Mouse (Mus musculus): ENCODE data around the gene Fes. TPM values are rescaled to one million over a fixed set of nuclear protein-coding genes. Genes with fewer than 3 reads are reported as not detected.

Fes gene
- total and polyA plus RNA-seq, 2 experiments: 4.6 to 9.6 TPM

DNA sequence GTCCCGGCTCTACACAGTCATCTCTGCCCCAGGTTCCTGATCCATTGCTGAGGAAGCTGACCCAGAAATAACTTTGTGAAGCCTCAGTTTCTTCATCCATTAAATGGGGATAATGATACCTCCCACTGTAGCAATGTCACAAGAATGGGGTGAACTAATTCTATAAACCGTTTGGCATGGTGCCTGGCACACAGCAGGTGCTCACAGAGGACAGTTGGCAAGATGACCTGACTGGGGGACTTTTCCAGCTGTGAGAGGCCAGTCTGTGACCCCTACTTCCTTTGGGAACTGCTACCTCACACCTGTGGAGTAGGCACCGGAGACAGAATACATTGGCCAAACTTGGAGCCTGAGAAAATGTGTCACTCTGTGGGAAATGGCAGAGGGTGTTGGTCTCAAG, 30.3 kb upstream of the Fes start:
- Histone ChIP-seq H3K4me1 (ENCODE audit: control insufficient read depth, insufficient read depth, low read length) (peaks cover 27% of the 10 kb centered on the region), H3K27me3 (ENCODE audit: control insufficient read depth, insufficient read depth, low read length) (no peaks in the 10 kb centered on the region), H3K27ac (replicated peaks; ENCODE audit: insufficient read depth, low read depth, low read length) (peak overlapping the region; percentile 74), H3K36me3 (ENCODE audit: control insufficient read depth, insufficient read depth, low read length) (no peaks in the 10 kb centered on the region), H3K4me3 (ENCODE audit: insufficient read depth, low read depth, low read length) (no peak overlapping the region), H3K79me2 (ENCODE audit: control insufficient read depth, insufficient read depth, low read length) (no peaks in the 10 kb centered on the region), H3K9ac (ENCODE audit: low read depth, low read length) (no peak overlapping the region)
- TF ChIP-seq CTCF (IDR thresholded peaks at IDR 0.05; ENCODE audit: low read depth, low read length) (no peak), POLR2A (IDR thresholded peaks at IDR 0.05; ENCODE audit: extremely low read depth, insufficient read depth, low read length) (no peak)
- DNase-seq (ENCODE audit: extremely low read depth, low read depth, low spot score): peak; percentile 65
- 56% methylated on average over 3 of the region's 3 CpGs for WGBS

DNA sequence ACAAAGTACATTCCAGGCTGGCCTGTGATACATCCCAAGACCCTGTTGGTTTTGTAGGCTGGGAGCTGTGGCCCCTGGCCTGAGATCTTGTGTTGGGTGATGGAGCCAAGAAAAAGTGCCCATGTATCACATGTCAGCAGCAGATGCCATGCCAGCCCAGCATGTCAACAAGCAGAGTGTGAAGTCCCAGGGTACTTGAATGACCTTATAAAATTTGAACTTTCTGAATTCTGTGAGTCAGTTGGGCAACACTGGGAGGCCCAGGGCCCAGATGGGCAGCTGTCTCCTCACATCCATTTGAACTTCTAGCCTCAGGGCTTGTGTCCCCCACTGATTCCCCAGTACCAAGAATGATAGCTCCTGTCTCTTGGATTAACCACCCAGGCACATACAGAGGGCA, 29.9 kb upstream of the Fes start:
- no peak for TF ChIP-seq CTCF (IDR thresholded peaks at IDR 0.05; ENCODE audit: low read depth, low read length)
- no peak for TF ChIP-seq POLR2A (IDR thresholded peaks at IDR 0.05; ENCODE audit: extremely low read depth, insufficient read depth, low read length)
- H3K9ac ChIP-seq (ENCODE audit: low read depth, low read length): no peak overlapping the region
- no peaks in the 10 kb centered on the region for H3K79me2 ChIP-seq (ENCODE audit: control insufficient read depth, insufficient read depth, low read length)
- no peaks in the 10 kb centered on the region for H3K27me3 ChIP-seq (ENCODE audit: control insufficient read depth, insufficient read depth, low read length)
- DNase-seq (ENCODE audit: extremely low read depth, low read depth, low spot score): peak; percentile 90
- H3K27ac ChIP-seq (replicated peaks; ENCODE audit: insufficient read depth, low read depth, low read length): peak overlapping the region; percentile 74
- H3K4me1 ChIP-seq (ENCODE audit: control insufficient read depth, insufficient read depth, low read length): peaks cover 30% of the 10 kb centered on the region
- H3K36me3 ChIP-seq (ENCODE audit: control insufficient read depth, insufficient read depth, low read length): no peaks in the 10 kb centered on the region
- no peak overlapping the region for H3K4me3 ChIP-seq (ENCODE audit: insufficient read depth, low read depth, low read length)

DNA sequence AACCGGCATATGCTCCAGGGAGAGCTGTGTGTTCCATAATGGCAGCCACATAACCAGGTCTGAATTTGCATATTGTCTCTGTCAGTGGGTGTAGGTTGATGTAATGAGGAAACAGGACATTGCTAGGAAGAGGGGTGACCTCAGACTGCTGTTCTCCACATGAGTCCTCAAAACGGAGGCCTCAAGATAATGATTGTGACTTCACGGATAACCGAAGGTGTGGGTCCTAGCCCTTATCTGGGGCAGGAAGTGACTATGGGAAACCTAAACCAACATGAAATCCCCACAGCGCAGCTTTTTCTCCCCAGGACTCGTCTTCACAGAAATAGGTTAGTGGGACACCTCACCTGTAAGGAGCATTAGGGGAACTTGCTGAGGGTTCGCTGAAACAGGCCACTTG, 29.2 kb upstream of the Fes start:
- 89% methylated on average over 7 of the region's 7 CpGs for WGBS
- TF ChIP-seq POLR2A (IDR thresholded peaks at IDR 0.05; ENCODE audit: extremely low read depth, insufficient read depth, low read length) (no peak), CTCF (IDR thresholded peaks at IDR 0.05; ENCODE audit: low read depth, low read length) (no peak)
- Histone ChIP-seq H3K27ac (replicated peaks; ENCODE audit: insufficient read depth, low read depth, low read length) (peak overlapping the region; percentile 61), H3K4me1 (ENCODE audit: control insufficient read depth, insufficient read depth, low read length) (peaks cover 27% of the 10 kb centered on the region), H3K36me3 (ENCODE audit: control insufficient read depth, insufficient read depth, low read length) (no peaks in the 10 kb centered on the region), H3K27me3 (ENCODE audit: control insufficient read depth, insufficient read depth, low read length) (no peaks in the 10 kb centered on the region), H3K4me3 (ENCODE audit: insufficient read depth, low read depth, low read length) (no peak overlapping the region), H3K9ac (ENCODE audit: low read depth, low read length) (no peak overlapping the region), H3K79me2 (ENCODE audit: control insufficient read depth, insufficient read depth, low read length) (no peaks in the 10 kb centered on the region)
- no peak for DNase-seq (ENCODE audit: extremely low read depth, low read depth, low spot score)

DNA sequence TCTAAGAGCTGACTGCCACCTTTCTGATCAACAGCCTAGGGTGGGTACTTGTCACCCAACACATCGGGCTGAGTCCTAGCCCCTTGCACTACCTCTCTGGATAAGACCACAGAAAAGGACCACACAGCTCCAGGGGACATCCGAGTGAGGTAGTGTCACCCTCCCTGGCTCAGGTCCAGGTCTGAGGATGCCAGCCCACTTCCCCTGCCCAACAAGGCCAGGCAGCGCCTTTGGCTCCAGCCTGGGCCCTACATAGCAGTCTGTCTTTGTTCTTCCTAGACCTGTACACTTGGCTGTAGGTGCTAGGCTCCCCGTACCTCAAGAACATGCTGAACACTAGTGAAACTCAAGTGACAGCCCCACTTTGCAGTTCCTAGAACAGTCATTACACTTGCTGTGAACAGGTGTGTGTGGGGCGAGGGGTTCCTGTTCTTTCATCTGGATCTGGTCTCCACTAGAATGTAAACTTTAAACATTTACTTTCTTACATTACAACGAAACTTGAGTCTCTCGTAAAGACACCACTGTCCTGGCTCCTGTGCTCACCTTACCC, 26.6 kb upstream of the Fes start:
- H3K4me1 ChIP-seq (ENCODE audit: control insufficient read depth, insufficient read depth, low read length): peaks cover 24% of the 10 kb centered on the region
- no peak overlapping the region for H3K9ac ChIP-seq (ENCODE audit: low read depth, low read length)
- H3K4me3 ChIP-seq (ENCODE audit: insufficient read depth, low read depth, low read length): no peak overlapping the region
- no peak for DNase-seq (ENCODE audit: extremely low read depth, low read depth, low spot score)
- TF ChIP-seq POLR2A (IDR thresholded peaks at IDR 0.05; ENCODE audit: extremely low read depth, insufficient read depth, low read length) (no peak), CTCF (IDR thresholded peaks at IDR 0.05; ENCODE audit: low read depth, low read length) (no peak)
- no peak overlapping the region for H3K27ac ChIP-seq (replicated peaks; ENCODE audit: insufficient read depth, low read depth, low read length)
- H3K27me3 ChIP-seq (ENCODE audit: control insufficient read depth, insufficient read depth, low read length): no peaks in the 10 kb centered on the region
- H3K36me3 ChIP-seq (ENCODE audit: control insufficient read depth, insufficient read depth, low read length): no peaks in the 10 kb centered on the region
- H3K79me2 ChIP-seq (ENCODE audit: control insufficient read depth, insufficient read depth, low read length): no peaks in the 10 kb centered on the region
- WGBS: 85% methylated on average over 7 of the region's 7 CpGs

DNA sequence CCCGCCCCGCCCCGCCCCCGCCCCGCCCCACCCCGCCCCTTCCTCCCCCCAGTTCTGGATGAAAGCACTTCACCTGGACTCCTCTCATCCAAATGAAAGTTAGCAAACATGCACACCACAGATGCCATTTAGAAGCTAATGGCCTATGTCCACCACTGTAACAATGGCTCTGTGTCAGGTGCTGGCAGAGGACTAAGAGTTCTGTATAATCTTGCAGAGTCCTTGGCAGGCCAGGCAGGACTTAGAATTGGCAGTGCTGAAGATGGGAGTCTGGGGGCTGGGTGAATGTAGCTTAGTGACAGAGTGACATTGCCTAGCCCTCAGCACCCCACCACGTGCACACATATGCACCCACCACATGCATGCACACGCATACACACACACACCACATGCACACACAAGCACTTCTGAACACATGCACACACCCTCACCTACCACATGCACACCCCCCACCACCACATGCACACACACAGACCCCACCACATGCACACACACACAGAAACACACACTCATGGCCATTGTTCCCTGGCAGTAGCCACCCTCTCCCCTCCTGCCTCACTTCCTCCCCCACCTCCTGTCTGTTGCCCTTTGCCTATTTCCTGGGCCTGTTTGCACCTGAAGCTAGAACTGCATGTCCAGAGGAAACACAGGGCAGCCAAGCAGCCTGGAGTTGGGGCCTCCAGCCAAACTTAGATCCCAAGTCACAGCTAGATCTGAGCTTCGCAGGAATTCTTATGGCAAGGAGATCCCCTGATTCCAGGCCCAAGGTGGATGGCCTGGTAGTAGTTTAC, 26.0 kb upstream of the Fes start:
- no peak overlapping the region for H3K9ac ChIP-seq (ENCODE audit: low read depth, low read length)
- no peaks in the 10 kb centered on the region for H3K79me2 ChIP-seq (ENCODE audit: control insufficient read depth, insufficient read depth, low read length)
- H3K4me3 ChIP-seq (ENCODE audit: insufficient read depth, low read depth, low read length): no peak overlapping the region
- peaks cover 24% of the 10 kb centered on the region for H3K4me1 ChIP-seq (ENCODE audit: control insufficient read depth, insufficient read depth, low read length)
- no peaks in the 10 kb centered on the region for H3K36me3 ChIP-seq (ENCODE audit: control insufficient read depth, insufficient read depth, low read length)
- no peaks in the 10 kb centered on the region for H3K27me3 ChIP-seq (ENCODE audit: control insufficient read depth, insufficient read depth, low read length)
- DNase-seq (ENCODE audit: extremely low read depth, low read depth, low spot score): peak; percentile 63
- no peak for TF ChIP-seq POLR2A (IDR thresholded peaks at IDR 0.05; ENCODE audit: extremely low read depth, insufficient read depth, low read length)
- TF ChIP-seq CTCF (IDR thresholded peaks at IDR 0.05; ENCODE audit: low read depth, low read length): no peak
- no peak overlapping the region for H3K27ac ChIP-seq (replicated peaks; ENCODE audit: insufficient read depth, low read depth, low read length)
- WGBS: 76% methylated on average over 9 of the region's 9 CpGs

DNA sequence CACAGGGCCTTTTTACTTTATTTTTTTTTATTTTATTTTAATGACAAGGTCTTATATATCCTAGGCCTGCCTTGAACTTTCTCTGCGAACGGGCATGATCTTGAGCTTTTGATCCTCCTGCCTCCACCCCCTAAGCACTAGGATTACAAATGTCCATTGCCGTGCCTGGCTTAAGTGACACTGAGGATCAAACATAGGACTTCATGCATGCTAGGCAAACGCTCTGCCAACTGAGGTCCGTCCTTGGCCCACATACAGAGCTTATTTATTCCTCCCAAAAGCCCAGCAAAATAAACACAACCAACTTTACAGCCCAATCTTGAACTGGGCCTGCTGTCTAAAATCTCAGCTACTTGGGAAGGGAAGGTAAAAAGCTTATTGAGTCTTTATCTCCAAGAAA, 25.0 kb upstream of the Fes start:
- Histone ChIP-seq H3K27me3 (ENCODE audit: control insufficient read depth, insufficient read depth, low read length) (no peaks in the 10 kb centered on the region), H3K4me3 (ENCODE audit: insufficient read depth, low read depth, low read length) (no peak overlapping the region), H3K9ac (ENCODE audit: low read depth, low read length) (no peak overlapping the region), H3K36me3 (ENCODE audit: control insufficient read depth, insufficient read depth, low read length) (no peaks in the 10 kb centered on the region), H3K27ac (replicated peaks; ENCODE audit: insufficient read depth, low read depth, low read length) (no peak overlapping the region; the same call in 1 of the 2 replicates), H3K79me2 (ENCODE audit: control insufficient read depth, insufficient read depth, low read length) (no peaks in the 10 kb centered on the region), H3K4me1 (ENCODE audit: control insufficient read depth, insufficient read depth, low read length) (peaks cover 18% of the 10 kb centered on the region)
- no peak for TF ChIP-seq CTCF (IDR thresholded peaks at IDR 0.05; ENCODE audit: low read depth, low read length)
- no peak for TF ChIP-seq POLR2A (IDR thresholded peaks at IDR 0.05; ENCODE audit: extremely low read depth, insufficient read depth, low read length)
- 48% methylated on average over 5 of the region's 5 CpGs for WGBS
- DNase-seq (ENCODE audit: extremely low read depth, low read depth, low spot score): peak; percentile 72

All from liver, adult 2 months (tissue).